Mouse (Mus musculus) ES-CJ7 (cell line): ENCODE measurements at regions not wholly inside any gene's neighbourhood (a gene's known extent, or its start where the extent isn't known, plus 50 kb on each side); places are given as distances from the start of the nearest gene placed in this dataset.
"Not testable (repeated sequence)": the region's sequence is repeated elsewhere in the genome, so short reads cannot be mapped to it uniquely, and the experiment has no call there.

Experiments
- DNase-seq: peaks from one replicate; pipeline ENCODE4 v3.0.0; 2011; ENCODE audit warnings: low read depth, low spot score

DNA sequence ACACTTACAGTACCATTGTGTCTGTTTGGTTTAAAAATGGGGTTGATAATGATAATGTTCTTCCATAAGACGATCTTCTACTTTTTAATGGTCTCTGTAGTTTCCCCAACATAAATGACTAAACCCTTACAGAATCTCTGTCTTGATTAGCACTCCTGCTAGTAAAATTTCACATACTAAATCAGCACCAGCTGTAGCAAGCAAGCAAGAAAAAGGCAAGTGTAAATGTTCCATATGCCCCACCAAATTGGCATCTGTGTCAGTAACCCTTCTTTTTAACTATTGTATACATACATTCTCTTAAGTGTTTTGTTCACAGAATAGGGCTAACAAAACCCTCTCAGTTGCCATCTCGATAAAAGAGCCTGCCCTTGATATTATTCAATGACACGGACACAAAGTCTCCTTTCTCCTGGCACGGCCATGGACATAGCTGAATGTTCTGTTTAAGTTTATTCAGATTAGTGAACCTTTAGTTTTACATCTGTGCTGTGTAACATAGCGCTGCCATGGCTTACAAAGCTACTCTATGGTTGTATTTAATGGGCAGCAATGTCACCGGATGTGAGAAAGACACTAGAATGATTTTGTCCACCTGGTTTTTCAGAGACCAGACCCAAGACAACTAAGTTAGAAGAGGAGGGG, 414.3 kb downstream of the Gtdc1 start:
- DNase-seq, result no peak

DNA sequence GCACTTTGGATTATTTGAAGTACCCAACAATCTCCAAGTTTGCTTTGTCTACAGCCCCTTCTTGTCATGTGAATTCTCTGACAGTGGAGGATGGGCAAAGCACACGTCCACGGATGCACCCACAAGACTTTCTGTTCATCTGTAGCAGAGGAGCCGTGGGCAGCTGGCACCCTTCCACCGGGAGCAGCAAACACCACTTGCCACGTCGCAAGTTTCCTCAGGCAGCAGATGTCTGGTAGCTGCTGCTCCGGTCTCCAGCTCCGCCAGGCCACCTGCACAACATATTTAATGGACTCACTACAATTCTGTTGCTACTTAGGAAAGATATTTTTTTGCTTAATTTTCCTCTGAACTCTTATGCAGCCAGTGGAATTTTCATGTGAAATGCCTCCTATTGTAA, 415.1 kb downstream of the Gtdc1 start:
- DNase-seq, result no peak

DNA sequence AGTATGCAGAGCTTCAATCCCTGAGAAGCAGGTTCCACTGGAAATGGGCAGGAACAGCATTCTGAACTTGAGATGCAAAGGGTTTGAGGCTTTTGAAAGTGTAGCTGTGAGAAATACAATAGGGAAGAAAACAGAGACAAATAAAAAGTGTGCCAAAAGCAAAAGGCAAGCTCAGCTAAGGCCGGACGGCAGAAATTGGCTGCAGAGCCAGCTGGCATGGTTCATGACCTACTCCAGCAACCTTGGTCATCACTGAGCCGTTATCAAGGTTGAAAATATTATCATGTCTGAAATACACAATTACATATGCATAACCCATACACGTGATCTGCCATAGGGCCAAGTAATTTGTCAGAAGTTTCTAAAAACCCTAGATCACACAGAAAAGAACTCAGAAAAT, 418.4 kb downstream of the Gtdc1 start:
- DNase-seq, result no peak

DNA sequence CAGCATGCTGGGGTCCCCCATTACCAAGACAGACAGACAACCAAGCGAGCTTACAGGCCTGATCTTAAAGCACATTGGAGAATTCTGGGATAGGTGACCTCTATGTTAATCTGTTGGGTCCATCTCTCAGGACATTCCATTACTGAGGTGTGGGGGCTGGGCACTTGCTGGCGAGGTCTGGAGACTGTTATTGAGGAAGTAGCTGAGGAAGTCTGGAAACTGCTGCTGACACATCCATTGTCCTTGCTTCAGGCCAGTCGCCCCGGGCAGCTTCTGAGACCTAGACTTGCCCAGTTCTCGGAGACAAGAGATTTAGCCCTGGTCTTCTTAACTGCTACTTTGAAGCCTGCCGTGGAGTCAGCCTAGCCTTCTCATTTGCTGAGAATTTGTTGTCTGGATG, 423.2 kb downstream of the Gtdc1 start:
- peak; percentile 7 for DNase-seq

DNA sequence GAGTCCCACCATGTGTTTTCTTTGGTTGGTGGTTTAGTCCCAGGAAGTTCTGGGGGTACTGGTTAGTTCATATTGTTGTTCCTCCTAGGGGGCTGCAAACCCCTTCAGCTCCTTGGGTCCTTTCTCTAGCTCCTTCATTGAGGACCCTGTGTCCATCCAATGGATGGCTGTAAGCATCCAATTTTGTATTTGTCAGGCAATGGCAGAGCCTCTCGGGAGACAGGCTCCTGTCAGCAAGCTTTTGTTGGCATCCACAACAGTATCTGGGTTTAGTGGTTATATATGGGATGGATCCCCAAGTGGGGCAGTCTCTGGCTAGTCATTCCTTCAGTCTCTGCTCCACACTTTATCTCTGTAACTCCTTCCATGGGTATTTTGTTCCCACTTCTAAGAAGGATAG, 436.7 kb downstream of the Gtdc1 start:
- not testable (repeated sequence) for DNase-seq

DNA sequence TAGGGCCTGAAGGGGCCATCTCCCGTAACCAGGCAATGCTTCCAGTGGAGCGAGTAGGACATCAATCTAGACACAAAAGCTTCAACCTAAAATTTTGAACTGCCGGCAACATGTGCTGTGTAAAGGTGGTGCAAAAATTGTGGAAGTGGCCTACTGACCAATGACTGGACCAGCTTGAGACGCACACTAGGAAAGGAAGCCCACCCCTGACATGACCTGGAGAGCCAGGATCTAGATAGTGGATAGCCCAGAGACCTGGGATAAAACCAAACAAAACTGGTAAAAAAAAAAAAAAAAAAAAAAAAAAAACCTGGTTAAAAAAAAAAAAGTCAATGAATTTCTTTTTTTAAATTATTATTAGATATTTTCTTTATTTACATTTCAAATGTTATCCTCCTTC, 437.2 kb downstream of the Gtdc1 start:
- DNase-seq, result no peak

DNA sequence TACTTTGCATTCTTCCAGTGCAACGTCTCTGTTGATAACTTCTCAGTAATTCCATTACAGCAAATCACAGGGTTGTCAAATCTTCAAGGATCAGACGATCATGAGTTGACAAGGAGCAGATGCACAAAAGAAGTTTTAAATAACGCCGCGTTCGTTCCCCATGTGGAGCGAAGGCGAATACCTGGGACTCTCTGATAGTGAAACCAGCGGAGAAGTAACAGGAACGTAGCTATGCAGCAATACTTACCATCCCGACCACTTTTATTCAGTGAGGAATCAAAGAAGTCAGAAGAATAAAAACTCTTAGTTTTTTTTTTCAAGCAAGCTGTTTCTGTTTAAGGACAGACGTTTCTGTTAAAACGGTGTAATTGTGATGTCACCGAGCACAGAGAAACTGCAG, 441.6 kb downstream of the Gtdc1 start:
- DNase-seq, result no peak

DNA sequence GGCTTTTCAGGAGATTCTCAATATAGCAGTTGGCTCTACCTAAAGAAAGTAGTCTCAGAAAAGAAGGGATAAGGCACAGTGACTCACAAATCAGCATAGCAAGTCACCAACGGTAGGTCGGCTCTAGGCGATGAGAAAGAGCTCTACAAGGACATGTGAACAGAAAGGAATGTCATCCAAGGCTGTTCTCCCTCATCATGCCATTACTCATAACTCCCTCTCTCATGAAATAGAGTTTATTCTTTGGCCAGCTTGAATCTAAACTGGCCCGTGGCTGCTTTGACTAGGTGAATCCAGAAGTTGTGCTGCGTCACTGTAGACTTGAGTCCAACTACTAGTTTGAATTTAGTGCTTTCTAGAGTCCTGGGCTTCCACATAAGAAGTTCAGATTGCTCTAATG, 447.7 kb downstream of the Gtdc1 start:
- DNase-seq, result no peak

DNA sequence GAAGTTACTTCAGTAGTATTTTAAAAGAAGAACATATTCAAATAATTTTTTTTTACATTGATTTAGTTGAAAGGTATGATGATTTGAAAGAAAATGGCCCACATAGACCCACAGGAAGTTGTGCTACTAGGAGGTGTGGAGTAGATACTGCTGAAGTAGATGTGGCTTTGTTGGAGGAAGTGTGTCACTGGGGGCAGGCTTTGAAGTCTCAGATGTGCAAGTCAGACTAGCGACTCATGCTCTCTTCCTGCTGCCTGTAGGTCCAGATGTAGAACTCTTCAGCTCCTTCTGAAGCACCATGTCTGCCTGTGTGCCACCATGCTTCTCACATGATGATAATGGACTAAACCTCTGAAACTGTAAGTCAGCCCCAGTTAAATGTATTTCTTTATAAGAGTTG, 452.0 kb downstream of the Gtdc1 start:
- no peak for DNase-seq

DNA sequence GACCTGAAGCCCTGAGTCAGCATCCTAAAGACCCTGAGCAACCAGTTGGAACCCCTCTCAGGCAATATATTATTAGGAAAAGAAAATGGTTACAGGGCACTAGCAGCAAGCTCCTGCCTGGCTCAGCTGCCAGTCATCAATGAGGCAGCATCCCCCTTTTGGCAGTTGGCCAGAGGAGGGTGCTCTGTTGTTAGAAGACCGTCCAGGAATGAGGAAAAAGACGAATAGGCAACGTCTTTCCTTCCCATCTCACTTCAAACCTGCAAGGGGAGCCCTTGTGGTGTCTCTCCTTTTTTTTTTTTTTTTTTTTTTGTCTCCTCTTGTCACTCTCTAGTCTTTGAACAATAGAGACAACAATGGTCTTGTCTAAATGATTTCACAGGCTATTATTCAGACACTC, 452.8 kb downstream of the Gtdc1 start:
- peak; percentile 69 for DNase-seq

DNA sequence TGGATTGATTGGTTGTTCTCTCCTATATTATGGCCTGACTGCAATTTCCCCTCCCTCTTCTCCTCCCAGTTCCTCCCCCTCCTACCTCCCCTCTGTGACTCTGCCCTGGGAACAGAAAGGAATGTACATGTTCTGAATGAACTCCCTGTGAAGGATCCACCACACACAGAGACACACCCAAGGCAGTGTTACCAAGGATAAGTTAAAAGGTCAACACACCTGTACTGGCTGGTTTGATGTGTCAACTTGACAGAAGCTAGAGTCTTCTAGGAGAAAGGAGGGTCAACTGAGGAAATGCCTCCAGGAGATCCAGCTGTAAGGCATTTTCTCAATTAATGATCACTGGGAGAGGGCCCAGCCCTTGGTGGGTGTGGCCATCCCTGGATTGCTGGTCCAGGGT, 456.1 kb downstream of the Gtdc1 start:
- DNase-seq, result peak; percentile 34

DNA sequence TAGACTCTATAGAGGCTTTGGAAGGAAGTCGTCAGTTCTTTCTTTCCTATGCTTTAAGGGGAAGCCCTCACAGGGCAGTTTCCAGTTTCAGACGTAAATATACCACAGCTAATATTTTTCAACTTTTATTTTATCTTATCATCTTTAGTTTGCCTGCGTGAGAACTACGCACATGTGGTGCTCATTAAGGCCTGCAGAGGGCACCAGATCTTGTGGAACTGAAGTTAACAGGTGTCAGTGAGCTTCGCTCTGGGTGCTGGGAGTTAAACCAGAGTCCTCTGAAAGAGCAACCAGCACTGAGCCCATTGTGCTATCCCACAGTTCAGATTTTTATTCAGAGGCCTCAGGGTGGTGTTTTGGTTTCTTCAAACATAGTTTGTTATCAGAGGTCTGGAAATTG, 456.5 kb downstream of the Gtdc1 start:
- peak; percentile 35 for DNase-seq

DNA sequence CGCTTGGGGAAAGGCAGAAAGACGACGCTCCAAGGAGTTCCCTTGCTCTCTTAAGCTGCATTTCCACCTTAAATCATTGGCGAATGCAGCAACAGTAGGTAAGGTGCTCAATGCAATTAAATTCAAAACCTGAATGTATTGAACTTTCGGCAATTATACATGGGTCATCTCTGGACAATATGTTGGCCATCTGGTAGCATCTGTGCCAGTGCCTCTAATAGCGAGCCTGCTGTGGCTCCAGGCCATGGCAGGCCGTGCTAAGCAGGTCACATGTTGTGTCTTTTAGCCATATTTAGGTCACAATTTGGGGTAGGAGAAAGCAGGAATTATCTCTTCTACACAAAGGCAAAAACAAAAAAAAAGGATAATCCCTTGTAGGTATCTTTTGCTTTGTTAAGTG, 462.8 kb downstream of the Gtdc1 start:
- DNase-seq, result no peak

DNA sequence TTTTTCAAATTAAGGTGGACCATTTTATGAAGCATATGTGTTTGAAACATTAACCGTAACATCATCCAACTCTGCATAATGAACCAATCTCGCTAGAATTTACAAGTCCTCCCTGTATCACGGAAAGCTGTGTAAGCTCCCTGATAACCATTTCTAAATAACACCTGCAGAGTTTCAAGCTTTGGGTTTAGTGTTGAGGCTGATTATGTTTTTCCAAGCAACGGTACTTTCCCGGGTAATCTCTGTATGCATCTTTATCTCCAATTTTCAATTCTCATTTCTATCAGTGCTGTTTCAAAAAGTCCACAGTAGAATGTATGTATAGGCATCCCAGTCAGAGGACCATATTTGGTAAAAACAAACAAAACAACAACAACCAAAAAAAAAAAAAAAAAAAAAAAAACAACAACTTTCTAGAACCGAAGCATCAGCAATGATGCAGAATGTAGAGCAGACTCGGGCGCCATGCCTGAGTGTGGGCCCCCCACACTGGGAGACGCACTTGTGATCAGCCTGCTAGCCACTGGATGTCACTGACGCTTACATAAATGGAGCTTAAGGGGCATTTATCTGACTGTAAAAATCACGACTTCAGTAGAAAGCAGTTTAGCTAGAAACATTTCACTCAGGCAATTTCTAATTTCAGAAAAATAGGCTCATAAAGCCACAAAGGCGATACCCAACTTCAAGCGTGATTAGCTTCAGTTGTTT, 464.7 kb downstream of the Gtdc1 start:
- no peak for DNase-seq

DNA sequence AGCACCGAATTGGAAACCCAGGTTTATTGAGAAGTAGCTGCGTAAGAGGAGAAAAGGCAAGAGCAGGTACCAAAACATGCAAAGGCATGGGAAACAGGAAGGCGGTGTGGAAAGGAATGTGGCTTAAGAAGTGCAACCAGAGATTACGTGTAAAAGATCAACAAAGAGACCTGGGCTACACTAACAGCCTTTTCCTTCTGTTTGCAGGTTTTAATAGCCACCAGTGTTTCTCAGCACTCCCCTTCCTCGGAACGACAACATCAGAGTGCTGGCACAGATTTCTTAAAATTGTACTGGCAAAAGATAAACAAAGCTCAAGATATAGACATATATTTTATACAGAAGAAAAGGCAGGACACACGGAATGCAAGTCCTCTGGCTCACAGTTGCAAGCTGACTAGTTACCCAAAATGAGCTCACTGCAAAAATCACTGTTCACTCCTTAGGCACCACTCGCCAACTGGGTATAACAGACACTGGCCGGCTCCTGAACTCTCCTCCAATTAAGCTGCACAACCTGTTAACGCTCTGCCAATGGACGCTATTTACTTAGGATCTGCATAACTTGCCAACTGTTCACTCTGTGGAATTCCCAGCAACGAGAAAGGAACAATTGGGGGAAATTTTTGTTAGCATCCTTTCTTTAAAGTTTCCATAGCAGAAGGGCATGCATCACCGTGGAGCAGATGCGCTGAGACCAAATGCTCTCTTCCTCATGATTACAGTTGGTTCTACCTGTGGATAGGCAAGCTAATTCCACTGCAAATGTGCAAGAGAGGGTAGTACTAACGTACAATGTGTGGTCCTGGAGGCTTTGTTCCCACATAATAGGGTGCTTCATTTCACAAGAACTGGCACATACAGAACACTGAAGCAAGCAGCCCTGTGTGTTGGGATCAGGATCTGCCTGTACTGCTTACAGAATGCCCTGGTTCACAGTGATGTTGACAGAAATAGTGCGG, 465.9 kb downstream of the Gtdc1 start:
- DNase-seq, result no peak

DNA sequence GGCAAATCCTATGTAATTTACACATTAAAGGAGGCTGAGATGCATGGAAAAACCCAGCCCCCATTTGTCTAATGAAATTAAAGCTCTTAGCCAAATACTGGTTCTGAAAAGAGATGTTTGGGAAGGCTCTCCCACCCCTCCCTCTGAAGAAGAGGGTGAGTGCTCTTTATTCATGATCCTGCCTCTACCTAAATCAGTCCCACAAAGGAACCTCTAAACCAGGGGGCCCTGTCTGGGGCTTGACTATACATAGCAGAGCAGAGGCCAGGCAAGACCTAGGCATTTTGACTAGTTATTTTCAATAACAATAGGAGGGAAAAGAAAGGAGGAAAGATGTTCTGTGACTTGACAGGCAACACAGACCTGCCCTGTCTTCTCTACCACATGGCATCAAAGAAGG, 478.0 kb downstream of the Gtdc1 start:
- no peak for DNase-seq
